Mouse (Mus musculus): Measurements from ENCODE around the gene Ell. TPM values are rescaled to one million over a fixed set of nuclear protein-coding genes. Genes with fewer than 3 reads are reported as not detected.

The Ell gene
- total and polyA plus RNA-seq, 2 experiments, result 10.0 to 25.0 TPM

DNA sequence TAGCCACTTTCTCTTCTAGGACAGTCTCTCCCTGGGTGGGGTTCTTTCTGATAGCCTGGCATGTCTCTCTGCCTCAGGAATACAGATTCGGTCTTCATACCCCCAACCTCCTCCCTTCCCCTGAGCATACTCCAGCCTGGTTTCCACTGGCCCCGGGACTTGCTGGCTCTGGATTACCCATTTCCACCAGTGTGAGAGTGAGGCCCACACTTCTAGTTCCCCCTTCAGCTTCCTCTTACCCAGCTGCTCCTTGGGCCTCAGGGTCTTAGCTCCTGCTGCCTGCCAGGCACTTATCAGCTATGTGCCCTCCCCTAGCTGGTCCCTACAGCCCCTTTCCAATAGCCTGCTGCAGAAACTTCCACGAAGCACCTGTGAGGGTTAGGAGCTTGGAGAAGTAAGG is 76.6 kb downstream of the Ell start, which contains the start of gene Lrrc25:
Lrrc25 (plus strand) TSS at position 262 of the 400 bp plus-strand sequence.
- H3K4me1 ChIP-seq (ENCODE audit: control insufficient read depth, insufficient read depth, low read length), result no peaks in the 10 kb centered on the region
- 77% methylated on average over 3 of the region's 3 CpGs for WGBS

DNA sequence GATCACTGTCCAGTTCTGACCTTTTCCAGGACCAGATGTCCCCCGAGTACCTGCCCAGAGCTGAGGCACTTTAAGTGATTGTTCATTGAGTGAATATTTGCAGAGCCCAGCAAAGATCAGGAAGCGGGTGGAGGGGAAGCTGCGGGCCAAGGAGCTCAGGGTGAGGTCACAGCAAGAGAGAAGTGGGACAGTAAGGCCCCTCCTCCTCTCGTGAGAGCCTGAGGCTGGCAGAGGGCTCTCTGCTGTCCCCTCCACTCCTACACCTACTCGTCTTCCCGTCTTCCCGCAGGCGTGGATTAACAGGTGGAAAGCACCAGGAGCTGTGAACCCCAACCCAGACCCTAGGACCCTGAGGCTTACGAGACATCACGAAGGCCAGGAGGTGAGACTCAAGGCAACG is 77.4 kb downstream of the Ell start:
- H3K27me3 ChIP-seq (ENCODE audit: control insufficient read depth, insufficient read depth, low read length), result no peaks in the 10 kb centered on the region
- no peaks in the 10 kb centered on the region for H3K79me2 ChIP-seq (ENCODE audit: control insufficient read depth, insufficient read depth, low read length)
- DNase-seq (ENCODE audit: extremely low read depth, low read depth, low spot score), result no peak
- no peaks in the 10 kb centered on the region for H3K4me1 ChIP-seq (ENCODE audit: control insufficient read depth, insufficient read depth, low read length)
- 72% methylated on average over 11 of the region's 11 CpGs for WGBS
- peak overlapping the region; percentile 13; the same call in 1 of the 2 replicates for H3K27ac ChIP-seq (replicated peaks; ENCODE audit: insufficient read depth, low read depth, low read length)
- H3K36me3 ChIP-seq (ENCODE audit: control insufficient read depth, insufficient read depth, low read length), result no peaks in the 10 kb centered on the region
- TF ChIP-seq CTCF (IDR thresholded peaks at IDR 0.05; ENCODE audit: low read depth, low read length), result no peak
- TF ChIP-seq POLR2A (IDR thresholded peaks at IDR 0.05; ENCODE audit: extremely low read depth, insufficient read depth, low read length), result no peak
- H3K4me3 ChIP-seq (ENCODE audit: insufficient read depth, low read depth, low read length), result peak overlapping the region; percentile 13; the same call in 1 of the 2 replicates
- peak overlapping the region; percentile 7; the same call in 1 of the 2 replicates for H3K9ac ChIP-seq (ENCODE audit: low read depth, low read length)

More for the DNA sequence above, 76.6 kb downstream of the Ell start, which contains the start of gene Lrrc25:
- no peak for TF ChIP-seq CTCF (IDR thresholded peaks at IDR 0.05; ENCODE audit: low read depth, low read length)
- no peak for TF ChIP-seq POLR2A (IDR thresholded peaks at IDR 0.05; ENCODE audit: extremely low read depth, insufficient read depth, low read length)
- H3K9ac ChIP-seq (ENCODE audit: low read depth, low read length), result peak within 1 kb of the TSS; percentile 7; the same call in 1 of the 2 replicates
- no peak for DNase-seq (ENCODE audit: extremely low read depth, low read depth, low spot score)
- no peaks in the 10 kb centered on the region for H3K36me3 ChIP-seq (ENCODE audit: control insufficient read depth, insufficient read depth, low read length)
- H3K27ac ChIP-seq (replicated peaks; ENCODE audit: insufficient read depth, low read depth, low read length), result peak within 1 kb of the TSS; percentile 21
- H3K27me3 ChIP-seq (ENCODE audit: control insufficient read depth, insufficient read depth, low read length), result no peaks in the 10 kb centered on the region
- H3K79me2 ChIP-seq (ENCODE audit: control insufficient read depth, insufficient read depth, low read length), result no peaks in the 10 kb centered on the region
- peak within 1 kb of the TSS; percentile 13; the same call in 1 of the 2 replicates for H3K4me3 ChIP-seq (ENCODE audit: insufficient read depth, low read depth, low read length)

DNA sequence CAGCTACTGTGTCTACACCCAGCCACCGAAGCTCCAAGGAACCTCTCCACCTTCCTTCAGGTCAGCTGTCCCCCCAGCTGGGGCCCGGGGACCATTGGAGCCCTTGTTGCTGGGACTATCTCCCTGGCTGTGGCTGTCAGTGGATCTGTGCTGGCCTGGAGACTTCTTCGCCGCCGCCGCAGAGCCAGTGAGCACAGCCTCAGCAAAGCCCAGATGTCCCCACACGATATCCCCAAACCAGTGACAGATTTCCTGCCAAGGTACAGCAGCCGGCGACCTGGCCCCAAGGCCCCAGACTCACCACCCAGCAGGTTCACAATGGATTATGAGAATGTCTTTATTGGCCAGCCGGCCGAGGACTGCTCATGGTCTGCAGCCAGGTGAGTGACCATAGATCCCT is 78.7 kb downstream of the Ell start:
- Histone ChIP-seq H3K4me3 (ENCODE audit: insufficient read depth, low read depth, low read length) (peak overlapping the region; percentile 48), H3K79me2 (ENCODE audit: control insufficient read depth, insufficient read depth, low read length) (no peaks in the 10 kb centered on the region), H3K27me3 (ENCODE audit: control insufficient read depth, insufficient read depth, low read length) (no peaks in the 10 kb centered on the region), H3K36me3 (ENCODE audit: control insufficient read depth, insufficient read depth, low read length) (no peaks in the 10 kb centered on the region), H3K9ac (ENCODE audit: low read depth, low read length) (peak overlapping the region; percentile 5; the same call in 1 of the 2 replicates), H3K4me1 (ENCODE audit: control insufficient read depth, insufficient read depth, low read length) (no peaks in the 10 kb centered on the region), H3K27ac (replicated peaks; ENCODE audit: insufficient read depth, low read depth, low read length) (peak overlapping the region; percentile 1; the same call in 1 of the 2 replicates)
- 89% methylated on average over 11 of the region's 11 CpGs for WGBS
- no peak for DNase-seq (ENCODE audit: extremely low read depth, low read depth, low spot score)
- TF ChIP-seq CTCF (IDR thresholded peaks at IDR 0.05; ENCODE audit: low read depth, low read length) (no peak), POLR2A (IDR thresholded peaks at IDR 0.05; ENCODE audit: extremely low read depth, insufficient read depth, low read length) (no peak)

- peak; percentile 55 for DNase-seq (ENCODE audit: extremely low read depth, low read depth, low spot score)
- H3K27ac ChIP-seq (replicated peaks; ENCODE audit: insufficient read depth, low read depth, low read length), result no peak overlapping the region
- H3K4me3 ChIP-seq (ENCODE audit: insufficient read depth, low read depth, low read length), result no peak overlapping the region
- H3K36me3 ChIP-seq (ENCODE audit: control insufficient read depth, insufficient read depth, low read length), result no peaks in the 10 kb centered on the region
- no peaks in the 10 kb centered on the region for H3K79me2 ChIP-seq (ENCODE audit: control insufficient read depth, insufficient read depth, low read length)
- H3K27me3 ChIP-seq (ENCODE audit: control insufficient read depth, insufficient read depth, low read length), result no peaks in the 10 kb centered on the region
- WGBS, result 46% methylated on average over 9 of the region's 9 CpGs
- no peaks in the 10 kb centered on the region for H3K4me1 ChIP-seq (ENCODE audit: control insufficient read depth, insufficient read depth, low read length)
- TF ChIP-seq POLR2A (IDR thresholded peaks at IDR 0.05; ENCODE audit: extremely low read depth, insufficient read depth, low read length), result no peak
- no peak for TF ChIP-seq CTCF (IDR thresholded peaks at IDR 0.05; ENCODE audit: low read depth, low read length)
- H3K9ac ChIP-seq (ENCODE audit: low read depth, low read length), result no peak overlapping the region
Observed at GRCm38 (mm10) chr8:70618888-70619334, 79.7 kb downstream of the Ell start.

GRCm38 (mm10) chr8:70622220-70622619 is 83.0 kb downstream of the Ell start:
- no peak overlapping the region for H3K27ac ChIP-seq (replicated peaks; ENCODE audit: insufficient read depth, low read depth, low read length)
- TF ChIP-seq CTCF (IDR thresholded peaks at IDR 0.05; ENCODE audit: low read depth, low read length) (no peak), POLR2A (IDR thresholded peaks at IDR 0.05; ENCODE audit: extremely low read depth, insufficient read depth, low read length) (no peak)
- DNase-seq (ENCODE audit: extremely low read depth, low read depth, low spot score), result no peak
- H3K36me3 ChIP-seq (ENCODE audit: control insufficient read depth, insufficient read depth, low read length), result no peaks in the 10 kb centered on the region
- H3K9ac ChIP-seq (ENCODE audit: low read depth, low read length), result no peak overlapping the region
- no peaks in the 10 kb centered on the region for H3K79me2 ChIP-seq (ENCODE audit: control insufficient read depth, insufficient read depth, low read length)
- 65% methylated on average over 3 of the region's 3 CpGs for WGBS
- no peaks in the 10 kb centered on the region for H3K27me3 ChIP-seq (ENCODE audit: control insufficient read depth, insufficient read depth, low read length)
- H3K4me3 ChIP-seq (ENCODE audit: insufficient read depth, low read depth, low read length), result no peak overlapping the region
- H3K4me1 ChIP-seq (ENCODE audit: control insufficient read depth, insufficient read depth, low read length), result no peaks in the 10 kb centered on the region

DNA sequence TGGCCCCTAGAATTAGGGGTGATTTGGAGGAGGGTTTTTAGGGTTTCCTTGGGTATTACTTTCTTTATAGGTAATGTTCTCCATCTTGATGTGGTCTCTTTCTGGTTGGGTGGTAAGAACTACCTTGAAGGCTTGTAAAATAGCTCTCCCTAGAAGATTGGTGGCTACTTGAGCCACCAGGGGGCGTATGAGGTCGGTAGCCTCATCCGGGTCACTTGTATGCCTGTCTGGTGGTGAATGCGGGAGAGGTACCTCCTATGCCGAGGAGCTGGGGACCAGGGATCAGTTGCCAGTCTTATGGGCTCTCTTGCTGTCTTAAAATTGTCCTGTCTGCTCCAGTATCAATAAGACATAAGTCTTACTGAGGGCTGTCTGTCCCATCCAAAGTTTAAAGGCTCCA is 85.8 kb downstream of the Ell start:
- WGBS, result 3% methylated on average over 5 of the region's 5 CpGs
- Histone ChIP-seq H3K36me3 (ENCODE audit: control insufficient read depth, insufficient read depth, low read length) (no peaks in the 10 kb centered on the region), H3K79me2 (ENCODE audit: control insufficient read depth, insufficient read depth, low read length) (no peaks in the 10 kb centered on the region), H3K9ac (ENCODE audit: low read depth, low read length) (no peak overlapping the region), H3K4me3 (ENCODE audit: insufficient read depth, low read depth, low read length) (no peak overlapping the region), H3K27me3 (ENCODE audit: control insufficient read depth, insufficient read depth, low read length) (no peaks in the 10 kb centered on the region), H3K27ac (replicated peaks; ENCODE audit: insufficient read depth, low read depth, low read length) (no peak overlapping the region), H3K4me1 (ENCODE audit: control insufficient read depth, insufficient read depth, low read length) (no peaks in the 10 kb centered on the region; the same call in 1 of the 2 replicates)
- TF ChIP-seq POLR2A (IDR thresholded peaks at IDR 0.05; ENCODE audit: extremely low read depth, insufficient read depth, low read length) (no peak), CTCF (IDR thresholded peaks at IDR 0.05; ENCODE audit: low read depth, low read length) (peak; percentile 83)
- DNase-seq (ENCODE audit: extremely low read depth, low read depth, low spot score), result no peak

Measured in liver, adult 2 months (tissue).